Mouse (Mus musculus) heart, postnatal 0 days (tissue): ENCODE results near the gene Cmtm2b.

ENCODE experiments used
- CTCF ChIP-seq: IDR thresholded peaks from 2 replicates; pipeline ENCODE4 v1.5.1; 2016; ENCODE audit warnings: antibody characterized with exemption, control low read depth, low read depth
- EP300 ChIP-seq: IDR thresholded peaks from 2 replicates; pipeline ENCODE4 v1.6.1; 2016; ENCODE audit warnings: antibody characterized with exemption, low read depth

DNA sequence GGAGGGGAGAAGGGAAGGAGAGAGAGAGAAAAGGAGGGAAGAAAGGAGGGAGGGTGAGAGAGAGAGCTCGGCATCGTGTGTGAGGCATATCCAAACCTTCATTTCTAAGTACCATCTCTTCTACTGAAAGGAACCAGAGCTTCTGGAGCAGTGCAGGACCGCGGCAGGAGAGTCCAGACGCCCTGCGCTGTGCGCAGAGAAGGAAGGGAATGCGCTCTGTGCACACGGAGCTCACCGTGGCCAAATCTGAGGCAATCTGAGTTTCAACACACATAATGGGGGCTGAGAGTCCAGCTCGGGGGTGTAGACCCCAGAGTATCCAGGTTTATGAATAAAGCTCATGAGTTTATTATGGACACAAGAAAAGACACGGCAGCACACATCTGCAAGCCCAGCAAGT is 47.6 kb downstream of the Cmtm2b start:
- TF ChIP-seq CTCF (no peak), EP300 (no peak)
